Mouse (Mus musculus) MEL (cell line): ENCODE data around the gene Dapl1.

Experiments used
- CTCF ChIP-seq, 3 experiments: IDR thresholded peaks in 2 of 3; conservative IDR thresholded peaks in 1 of 3; 2 replicates each; pipeline ENCODE4 v1.5.1; 2011 to 2012; ENCODE audit warnings: low read length in 3 of 3, low read depth in 2 of 3, mild to moderate bottlenecking in 2 of 3, improper control_type of control experiment in 1 of 3, inconsistent platforms in 1 of 3, mixed read lengths in 1 of 3, moderate library complexity in 1 of 3; ENCODE audit not compliant: control insufficient read depth in 1 of 3, insufficient read depth in 1 of 3, poor library complexity in 1 of 3, severe bottlenecking in 1 of 3
- EP300 ChIP-seq, 2 experiments: IDR thresholded peaks; 2 replicates each; pipeline ENCODE4 v1.6.1; 2011; ENCODE audit warnings: improper control_type of control experiment in 2 of 2, low read length in 2 of 2, low read depth in 1 of 2, mild to moderate bottlenecking in 1 of 2
- GATA1 ChIP-seq: IDR thresholded peaks from 2 replicates; pipeline ENCODE4 v1.6.1; 2011; ENCODE audit warnings: low read depth, low read length, improper control_type of control experiment
- MAX ChIP-seq: IDR thresholded peaks from 2 replicates; pipeline ENCODE4 v1.6.1; 2011; ENCODE audit warnings: low read length, improper control_type of control experiment
- POLR2A ChIP-seq, 2 experiments: IDR thresholded peaks; 2 replicates each; pipeline ENCODE4 v1.6.1; 2011 to 2012; ENCODE audit warnings: low read length in 2 of 2, mild to moderate bottlenecking in 2 of 2, control low read depth in 1 of 2, improper control_type of control experiment in 1 of 2, low read depth in 1 of 2, moderate library complexity in 1 of 2; ENCODE audit not compliant: control insufficient read depth in 1 of 2, insufficient read depth in 1 of 2, poor library complexity in 1 of 2
- ZMIZ1 ChIP-seq: IDR thresholded peaks from 2 replicates; pipeline ENCODE4 v1.6.1; 2012; ENCODE audit warnings: low read depth, mild to moderate bottlenecking, inconsistent platforms, low read length, improper control_type of control experiment, moderate library complexity

DNA sequence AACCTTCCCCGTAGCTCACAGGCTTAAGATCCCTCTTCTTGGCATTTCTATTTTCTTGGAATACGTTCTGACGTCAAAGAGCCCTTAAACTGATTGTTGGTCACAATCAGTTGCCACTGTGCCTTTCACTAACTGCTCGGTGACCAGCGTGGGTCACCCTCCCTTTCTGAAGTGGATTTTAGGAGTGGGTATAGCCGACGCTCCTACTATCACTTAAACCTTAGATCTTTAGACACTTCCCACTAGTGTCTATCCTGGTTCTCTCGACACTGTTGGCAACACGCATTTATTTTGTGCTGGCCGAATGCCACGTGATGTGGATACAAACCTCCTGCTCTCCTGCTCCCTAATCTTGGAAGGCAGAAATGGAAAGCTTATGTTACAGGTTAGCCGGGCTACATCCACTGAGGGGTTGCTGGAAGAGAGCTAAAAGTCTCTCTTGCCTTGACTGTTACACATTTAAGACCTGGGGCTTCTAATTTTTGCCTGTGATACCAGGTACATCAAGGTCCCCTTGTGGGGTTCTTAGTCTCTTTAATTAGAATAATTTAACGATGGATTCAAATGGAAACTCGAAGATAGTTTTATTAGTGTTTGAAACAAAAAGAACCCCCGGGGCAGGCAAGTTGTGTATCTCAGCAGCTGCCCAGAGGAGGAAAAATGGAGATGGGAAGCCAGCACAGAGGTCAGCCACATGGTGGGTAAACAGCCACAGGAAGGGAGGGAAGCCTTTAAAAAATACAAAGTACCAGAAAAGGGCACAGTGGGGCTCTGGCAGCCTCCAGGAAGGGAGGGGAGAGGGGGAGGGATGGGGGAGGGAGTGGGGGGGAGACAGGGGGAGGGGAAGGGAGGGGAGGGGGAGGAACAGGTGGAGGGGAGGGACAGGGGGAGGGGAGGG lies 13.2 kb upstream of the Dapl1 start:
- no peak for TF ChIP-seq POLR2A (IDR thresholded peaks at IDR 0.05; ENCODE audit: control insufficient read depth in 1 of 2, insufficient read depth in 1 of 2, low read depth in 1 of 2, low read length in 2 of 2, poor library complexity in 1 of 2)
- no peak for TF ChIP-seq ZMIZ1
- TF ChIP-seq GATA1: no peak
- no peak for TF ChIP-seq EP300 (IDR thresholded peaks at IDR 0.05; ENCODE audit: low read depth in 1 of 2, low read length in 2 of 2)
- no peak for TF ChIP-seq MAX
- TF ChIP-seq CTCF (IDR thresholded peaks at IDR 0.05 in 2 of 3, conservative IDR thresholded peaks at IDR 0.05 in 1 of 3; ENCODE audit: control insufficient read depth in 1 of 3, insufficient read depth in 1 of 3, low read depth in 2 of 3, low read length in 3 of 3, poor library complexity in 1 of 3, severe bottlenecking in 1 of 3): no peak
